Mouse (Mus musculus) CH12.LX (cell line): Measurements from ENCODE around the gene Btg1.

Experiments used
- NELFE ChIP-seq: IDR thresholded peaks from 2 replicates; pipeline ENCODE4 v1.6.1; 2011; ENCODE audit warnings: low read depth, low read length, improper control_type of control experiment
- POLR2A ChIP-seq: IDR thresholded peaks from 2 replicates; pipeline ENCODE4 v1.6.1; 2011; ENCODE audit warnings: low read depth, mild to moderate bottlenecking, improper control_type of control experiment, low read length
- RCOR1 ChIP-seq: conservative IDR thresholded peaks from 2 replicates; pipeline ENCODE4 v1.6.1; 2012; ENCODE audit warnings: low read depth, mild to moderate bottlenecking, inconsistent platforms, low read length, improper control_type of control experiment
- USF2 ChIP-seq: conservative IDR thresholded peaks from 2 replicates; pipeline ENCODE4 v1.6.1; 2011; ENCODE audit warnings: low read depth, low read length, improper control_type of control experiment

DNA sequence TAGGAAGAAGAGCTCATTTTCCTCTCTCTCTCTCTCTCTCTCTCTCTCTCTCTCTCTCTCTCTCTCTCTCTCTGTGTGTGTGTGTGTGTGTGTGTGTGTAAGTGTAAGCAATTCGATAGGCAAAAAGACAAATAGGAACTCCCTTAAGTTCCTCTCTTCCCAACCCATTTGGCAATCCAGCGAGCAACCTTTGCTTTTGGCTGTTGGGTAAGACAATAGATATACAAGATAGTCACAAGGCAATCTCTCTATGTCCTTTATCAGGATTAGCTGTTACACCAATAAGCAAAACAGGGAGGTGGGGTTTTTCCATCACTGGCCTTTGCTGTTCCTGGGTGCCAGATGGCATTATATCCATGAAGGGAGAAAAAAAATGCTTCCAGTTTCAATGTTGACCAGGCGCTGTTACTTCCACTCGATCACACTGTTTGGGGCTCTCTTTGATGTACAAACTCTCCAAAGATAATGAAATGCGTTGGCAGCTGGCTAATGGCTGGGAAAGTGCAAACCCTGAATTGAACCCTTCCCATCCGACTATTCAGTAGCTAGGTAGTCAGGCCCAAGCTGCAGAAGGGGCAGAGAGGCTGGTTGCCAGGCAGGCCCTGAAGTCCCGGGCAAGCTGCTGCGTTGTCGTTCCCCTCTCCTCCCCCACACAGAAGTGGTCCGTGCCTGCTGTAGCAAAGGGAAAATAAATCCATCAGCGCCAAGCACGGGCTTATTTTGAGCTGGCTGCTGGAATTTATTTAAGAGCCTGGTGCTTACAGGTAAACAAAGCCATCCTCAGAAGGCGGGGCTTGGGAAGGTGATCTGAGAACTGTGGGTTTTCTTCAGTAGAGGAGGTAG is 29.4 kb downstream of the Btg1 start:
- no peak for TF ChIP-seq USF2
- TF ChIP-seq NELFE: no peak
- no peak for TF ChIP-seq POLR2A
- no peak for TF ChIP-seq RCOR1
